Mouse (Mus musculus): ENCODE results near the gene Napb.
"Not testable (repeated sequence)": the region's sequence is repeated elsewhere in the genome, so short reads cannot be mapped to it uniquely, and the experiment has no call there.

Gene Napb

DNA sequence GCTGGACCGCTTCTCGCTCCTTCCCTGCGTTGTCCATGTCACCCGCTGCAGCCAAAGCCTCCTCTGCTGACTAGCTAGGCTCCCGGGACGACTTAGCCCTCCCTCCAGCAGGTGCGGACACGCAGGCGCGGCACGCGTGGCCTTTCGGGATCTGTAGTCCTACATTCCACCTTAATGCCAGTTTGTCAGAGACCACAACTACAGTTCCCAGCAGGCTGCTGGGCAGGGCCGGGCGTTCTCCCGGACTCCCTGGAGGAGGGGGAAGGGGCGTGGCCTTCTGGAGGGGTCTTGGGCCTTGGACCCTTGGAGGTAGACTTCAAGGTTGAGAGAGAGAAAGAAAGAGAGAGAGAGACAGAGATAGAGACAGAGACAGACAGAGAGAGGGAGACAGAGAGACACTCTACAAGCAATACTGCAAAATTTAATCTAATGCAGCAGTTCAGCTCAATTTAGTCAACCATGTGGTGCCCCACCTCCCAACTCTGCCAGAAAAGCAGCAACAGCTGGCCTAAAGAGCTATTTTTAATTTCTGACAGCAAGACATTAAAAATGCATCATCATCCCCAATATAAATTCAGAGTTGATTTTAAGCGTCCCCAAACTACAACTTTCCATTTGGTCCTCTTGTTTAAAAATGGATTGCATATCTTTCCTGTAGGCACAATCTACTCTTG, at the start of gene Napb:
Gene Napb (minus strand): TSS at position 141 of the 674 bp plus-strand sequence.
- DNase-seq (ENCODE audit: extremely low read depth, low read depth, low spot score): peak; percentile 50

DNA sequence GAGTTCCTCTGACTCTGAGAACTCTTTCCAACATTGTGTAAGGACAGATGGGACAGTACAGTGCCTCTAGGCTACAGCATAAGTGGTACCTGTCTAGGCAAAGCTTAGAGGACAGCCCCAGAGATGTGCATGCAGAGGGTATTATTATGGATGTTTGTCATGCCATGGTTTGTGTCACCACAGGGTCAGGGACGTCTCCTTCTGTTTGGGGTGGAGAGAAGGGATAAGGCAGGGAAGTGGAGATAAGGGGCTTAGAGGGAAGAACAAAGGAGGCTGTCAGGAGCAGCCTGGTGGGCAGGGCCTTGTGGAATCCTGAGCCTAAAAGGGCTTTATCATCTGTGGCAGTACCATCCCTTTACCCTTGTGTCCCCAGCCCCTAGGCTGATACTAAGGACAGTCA, 49.4 kb upstream of the Napb start, which contains the start of gene 8030411F24Rik:
Gene 8030411F24Rik (plus strand): TSS at position 301 of the 400 bp plus-strand sequence.
- DNase-seq (ENCODE audit: extremely low read depth, low read depth, low spot score): no peak

- DNase-seq (ENCODE audit: extremely low read depth, low read depth, low spot score): not testable (repeated sequence)
Observed at GRCm38 (mm10) chr2:148771397-148771796, 39.1 kb upstream of the Napb start, which contains the start of gene Cst11. Gene Cst11 (minus strand): TSS chr2:148771497.

GRCm38 (mm10) chr2:148763648-148764388, 31.6 kb upstream of the Napb start:
- DNase-seq (ENCODE audit: extremely low read depth, low read depth, low spot score): no peak

- no peak for DNase-seq (ENCODE audit: extremely low read depth, low read depth, low spot score)
Observed at GRCm38 (mm10) chr2:148754310-148754846, 22.1 kb upstream of the Napb start.

GRCm38 (mm10) chr2:148751893-148752813, 19.9 kb upstream of the Napb start:
- no peak for DNase-seq (ENCODE audit: extremely low read depth, low read depth, low spot score)

- no peak for DNase-seq (ENCODE audit: extremely low read depth, low read depth, low spot score)
Observed at GRCm38 (mm10) chr2:148750058-148750457, 17.8 kb upstream of the Napb start, which contains the start of gene Cstl1. Gene Cstl1 (plus strand): TSS chr2:148750358.

DNA sequence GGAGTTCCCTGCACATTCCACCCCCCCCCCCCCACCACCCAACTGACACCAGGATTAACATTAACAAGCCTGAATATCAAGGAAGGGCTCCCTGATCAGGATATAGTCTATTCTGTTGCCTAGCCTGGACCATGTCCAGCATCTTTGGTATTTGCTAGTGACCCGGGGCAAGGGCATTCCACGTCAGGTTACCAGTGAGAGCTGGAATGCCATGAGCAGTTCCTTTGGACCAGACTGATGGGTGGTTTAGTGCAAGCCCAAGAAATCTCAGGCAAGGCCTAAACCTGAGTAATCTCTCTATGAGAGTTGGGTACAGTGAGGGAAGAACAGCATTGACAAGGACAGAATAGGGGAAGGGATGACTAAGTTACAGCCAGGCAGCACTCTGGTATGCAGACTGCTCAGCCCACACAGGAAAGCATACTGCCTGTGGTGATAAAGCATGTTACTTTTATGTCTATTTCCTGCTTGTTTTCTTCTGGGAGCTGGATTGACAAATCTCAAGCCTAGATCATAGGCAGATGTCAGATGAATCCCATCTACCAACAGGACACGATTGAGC, 11.7 kb upstream of the Napb start:
- no peak for DNase-seq (ENCODE audit: extremely low read depth, low read depth, low spot score)

GRCm38 (mm10) chr2:148743001-148743400, 10.7 kb upstream of the Napb start:
- DNase-seq (ENCODE audit: extremely low read depth, low read depth, low spot score): no peak

DNA sequence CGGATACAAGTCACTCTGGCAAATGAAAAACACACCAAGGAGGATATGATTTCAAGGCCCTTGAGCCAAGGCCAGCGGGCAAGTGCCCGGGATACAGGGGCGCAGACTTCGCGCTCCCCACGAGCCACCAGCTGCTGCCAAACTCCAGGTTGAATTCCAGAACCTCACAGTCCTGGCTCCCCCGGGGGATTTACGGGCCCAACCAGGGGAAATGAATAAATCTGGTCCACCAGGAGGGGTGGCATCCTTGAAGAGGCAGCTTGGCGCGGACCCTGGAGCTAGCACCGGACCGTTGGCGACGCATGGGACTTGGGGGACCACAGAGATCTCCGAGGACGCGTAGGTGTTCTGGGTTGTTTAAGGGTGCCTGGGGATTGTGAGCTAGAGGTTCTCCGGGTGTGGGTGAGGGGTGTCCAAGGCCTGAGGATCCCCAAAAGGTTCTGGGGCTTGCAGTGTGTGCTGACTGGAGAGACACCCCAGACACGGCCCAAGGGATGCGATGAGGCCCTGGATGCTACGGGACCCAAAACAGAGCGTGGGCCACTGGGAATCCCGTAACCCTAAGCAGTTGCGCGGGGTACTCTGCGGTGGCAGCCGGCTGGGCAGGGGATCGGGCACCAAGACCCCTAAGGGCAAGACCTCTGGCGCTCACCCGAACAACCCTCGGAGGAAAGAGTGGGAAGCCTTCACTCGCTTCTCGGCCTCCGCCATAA, 497 bp downstream of the Napb start:
- no peak for DNase-seq (ENCODE audit: extremely low read depth, low read depth, low spot score)

DNA sequence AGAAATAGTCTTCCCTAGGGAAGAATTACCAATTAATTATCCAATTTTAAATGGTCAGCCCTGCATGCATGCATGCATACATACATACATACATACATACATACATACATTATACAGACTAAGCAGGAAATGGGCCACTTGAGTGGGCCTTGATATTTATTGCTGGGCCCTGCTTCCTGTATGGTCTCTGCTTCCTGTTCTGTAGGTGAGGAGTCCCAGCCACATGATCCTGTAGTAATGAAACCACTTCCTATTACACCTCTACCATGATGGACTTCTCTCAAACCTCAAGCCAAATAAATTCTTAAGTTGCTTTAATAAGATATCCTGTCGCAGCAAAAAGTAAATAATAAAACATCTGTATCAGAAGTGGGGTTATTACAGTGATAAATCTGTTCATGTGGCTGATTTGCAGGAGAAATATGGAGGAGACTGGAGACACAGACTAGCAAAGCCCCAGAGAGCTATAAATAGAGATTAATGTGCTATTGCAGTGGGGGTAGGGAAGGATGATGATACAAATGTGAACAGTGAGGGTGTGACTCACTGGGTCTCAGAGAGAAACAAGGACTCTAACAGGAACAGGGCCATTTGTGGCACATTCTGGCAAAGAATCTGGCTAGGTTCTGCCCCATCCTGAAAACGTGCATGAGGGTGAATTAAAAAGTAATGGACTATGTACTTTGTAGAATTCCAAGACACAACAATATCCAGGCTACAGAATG, 12.8 kb downstream of the Napb start:
- no peak for DNase-seq (ENCODE audit: extremely low read depth, low read depth, low spot score)

DNA sequence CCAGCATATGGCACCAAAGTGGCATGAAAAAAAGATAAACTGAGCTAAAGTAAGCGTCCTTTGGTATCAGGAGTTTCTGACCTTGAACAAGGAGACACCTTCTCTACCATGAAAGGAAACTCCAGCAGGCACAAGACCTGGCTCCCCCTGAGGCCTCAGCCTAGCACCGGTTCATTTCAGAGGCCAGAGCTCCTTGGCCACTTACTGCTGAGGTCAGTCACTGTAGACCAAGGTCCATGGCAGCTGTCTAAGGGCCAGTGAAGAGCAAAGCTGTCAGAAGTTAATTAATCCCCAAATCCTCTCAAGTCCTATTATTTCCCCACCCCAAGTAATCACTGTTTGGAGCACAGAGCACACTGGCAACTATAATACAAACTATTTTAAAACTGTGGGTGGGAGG, 15.2 kb downstream of the Napb start:
- DNase-seq (ENCODE audit: extremely low read depth, low read depth, low spot score): no peak

GRCm38 (mm10) chr2:148712326-148712725, 19.9 kb downstream of the Napb start:
- no peak for DNase-seq (ENCODE audit: extremely low read depth, low read depth, low spot score)

DNA sequence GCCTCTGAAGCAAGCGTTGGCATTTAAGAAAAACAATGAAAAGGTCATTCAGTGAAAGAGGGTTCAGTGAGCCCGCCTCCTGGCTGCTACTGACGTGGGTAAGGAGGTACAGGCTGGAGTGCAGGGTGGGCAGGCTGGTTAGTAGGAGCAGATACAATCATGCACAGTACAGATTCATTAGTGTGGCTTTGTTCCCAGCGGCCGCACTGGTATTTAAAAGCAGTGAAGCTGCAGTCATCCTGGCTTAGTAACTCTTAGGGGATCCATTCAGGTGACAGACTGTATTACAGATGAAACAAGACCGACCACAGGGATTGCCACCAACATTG, 25.1 kb downstream of the Napb start:
- no peak for DNase-seq (ENCODE audit: extremely low read depth, low read depth, low spot score)

GRCm38 (mm10) chr2:148706409-148707201, 25.7 kb downstream of the Napb start:
- no peak for DNase-seq (ENCODE audit: extremely low read depth, low read depth, low spot score)

- DNase-seq (ENCODE audit: extremely low read depth, low read depth, low spot score): no peak
Observed at GRCm38 (mm10) chr2:148698571-148698970, 33.7 kb downstream of the Napb start.

DNA sequence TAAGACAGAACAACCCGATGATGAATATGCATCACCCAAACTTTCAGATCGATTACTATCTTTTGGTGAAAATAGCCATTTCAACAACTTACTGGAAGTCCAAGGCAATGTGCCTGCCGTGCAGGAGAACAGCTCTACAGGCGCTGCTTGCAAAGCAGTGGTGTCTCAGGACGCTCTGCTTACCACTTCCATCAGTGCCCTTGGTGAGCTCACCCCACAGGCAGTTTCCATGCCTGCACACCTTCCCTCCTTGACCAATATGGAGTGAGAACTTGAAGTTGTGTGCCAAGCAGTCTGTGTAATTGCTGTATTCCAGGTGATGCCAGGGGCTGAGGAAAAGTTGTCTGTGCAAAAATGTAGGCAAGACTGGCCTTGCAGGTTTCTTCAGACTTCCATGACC, 41.5 kb downstream of the Napb start:
- no peak for DNase-seq (ENCODE audit: extremely low read depth, low read depth, low spot score)

DNA sequence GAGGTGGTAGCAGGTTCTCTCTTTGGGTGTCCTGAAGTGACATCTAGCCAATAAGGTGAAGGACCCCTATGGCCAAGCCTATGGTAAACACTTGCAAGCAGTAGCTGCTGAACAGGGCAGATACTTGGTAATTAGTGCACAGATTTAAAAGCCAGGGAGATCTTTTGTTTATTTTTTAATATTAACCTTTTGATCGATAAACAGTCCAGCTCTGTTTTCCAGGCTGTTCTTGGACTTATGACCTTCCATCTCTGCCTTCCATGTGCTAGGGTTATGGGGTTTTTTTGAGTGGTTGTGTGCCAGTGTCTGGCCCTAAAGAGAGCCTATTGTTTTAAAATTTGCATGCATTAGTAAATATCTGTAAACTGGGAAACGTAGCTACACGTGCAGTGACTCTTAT, 42.0 kb downstream of the Napb start:
- DNase-seq (ENCODE audit: extremely low read depth, low read depth, low spot score): no peak

Measured in fat pad, adult 2 months (tissue).